ENCODE assay signal across 8 mouse cellular contexts in genomic region chr8:65022485-65022884, GRCm38 (mm10). TPM values are rescaled to one million over a fixed set of nuclear protein-coding genes. Genes with fewer than 3 reads are reported as not detected.
A peak's percentile ranks its signal among the peaks of the same experiment; 100 is the strongest.
DNase-seq lines count a peak whose midpoint lies in the region; ATAC-seq and TF ChIP-seq lines count a peak whose summit lies in the region.

No protein-coding gene starts in this region.

- H3K27ac ChIP-seq in intestine, embryonic 14.5 days (ENCODE audit: low read depth), result no peak overlapping the region
- no peak overlapping the region for H3K27ac ChIP-seq in intestine, embryonic 15.5 days
- H3K27ac ChIP-seq in forebrain, postnatal 0 days (ENCODE audit: low read depth, low read length), result no peak overlapping the region
- H3K27ac ChIP-seq in kidney, postnatal 0 days, result no peak overlapping the region
- H3K27ac ChIP-seq in limb, embryonic 14.5 days (replicated peaks; ENCODE audit: low read depth, low read length), result no peak overlapping the region

- 47% methylated on average over 8 of the region's 8 CpGs for WGBS in intestine, embryonic 14.5 days
- WGBS in intestine, embryonic 15.5 days, result 46% methylated on average over 8 of the region's 8 CpGs
- WGBS in forebrain, postnatal 0 days, result 46% methylated on average over 8 of the region's 8 CpGs
- WGBS in kidney, postnatal 0 days, result 45% methylated on average over 8 of the region's 8 CpGs
- 49% methylated on average over 8 of the region's 8 CpGs for WGBS in limb, embryonic 14.5 days

- peak; percentile 75; the same call in 1 of the 2 replicates for TF ChIP-seq CTCF in brain, embryonic 14.5 days (IDR thresholded peaks at IDR 0.05; ENCODE audit: borderline replicate concordance, extremely low read depth, insufficient read depth, insufficient read length)
- peak; percentile 78 for TF ChIP-seq CTCF in forebrain, postnatal 0 days (IDR thresholded peaks at IDR 0.05; ENCODE audit: low read depth)
- TF ChIP-seq CTCF in kidney, postnatal 0 days (IDR thresholded peaks at IDR 0.05; ENCODE audit: low read depth), result peak; percentile 83

- ATAC-seq in intestine, embryonic 14.5 days (replicated peaks; ENCODE audit: low FRiP score, low TSS enrichment, low read depth), result no peak
- ATAC-seq in intestine, embryonic 15.5 days, result no peak
- ATAC-seq in forebrain, postnatal 0 days, result peak; percentile 45; the same call in 1 of the 2 replicates
- ATAC-seq in kidney, postnatal 0 days (replicated peaks; ENCODE audit: low FRiP score, low read depth), result no peak
- ATAC-seq in limb, embryonic 14.5 days (ENCODE audit: low FRiP score, low read depth), result no peak

- H3K27me3 ChIP-seq in intestine, embryonic 14.5 days (replicated peaks; ENCODE audit: control insufficient read depth, insufficient read depth, low read length), result no peaks in the 10 kb centered on the region
- no peaks in the 10 kb centered on the region for H3K27me3 ChIP-seq in intestine, embryonic 15.5 days (replicated peaks)
- no peaks in the 10 kb centered on the region for H3K27me3 ChIP-seq in forebrain, postnatal 0 days (ENCODE audit: insufficient read depth, low read length)
- H3K27me3 ChIP-seq in kidney, postnatal 0 days (ENCODE audit: insufficient read depth, low read length), result no peaks in the 10 kb centered on the region
- H3K27me3 ChIP-seq in limb, embryonic 14.5 days (ENCODE audit: control insufficient read depth, insufficient read depth, low read length), result no peaks in the 10 kb centered on the region

- H3K4me3 ChIP-seq in intestine, embryonic 14.5 days (ENCODE audit: low read depth, low read length), result no peak overlapping the region
- H3K4me3 ChIP-seq in intestine, embryonic 15.5 days (replicated peaks), result no peak overlapping the region
- no peak overlapping the region for H3K4me3 ChIP-seq in forebrain, postnatal 0 days (ENCODE audit: low read depth, low read length)
- no peak overlapping the region for H3K4me3 ChIP-seq in kidney, postnatal 0 days (replicated peaks; ENCODE audit: low read depth, low read length)
- H3K4me3 ChIP-seq in limb, embryonic 14.5 days (replicated peaks; ENCODE audit: low read length), result no peak overlapping the region

- no peak for TF ChIP-seq POLR2A in brain, embryonic 14.5 days (IDR thresholded peaks at IDR 0.05; ENCODE audit: borderline replicate concordance, extremely low read depth, insufficient read depth, insufficient read length, poor library complexity, severe bottlenecking)
- TF ChIP-seq POLR2A in limb, embryonic 14.5 days (IDR thresholded peaks at IDR 0.05; ENCODE audit: borderline replicate concordance, extremely low read depth, insufficient read depth, insufficient read length), result no peak

- H3K9me3 ChIP-seq in intestine, embryonic 14.5 days (ENCODE audit: control insufficient read depth, low read length), result no peaks in the 10 kb centered on the region
- no peaks in the 10 kb centered on the region for H3K9me3 ChIP-seq in intestine, embryonic 15.5 days
- H3K9me3 ChIP-seq in forebrain, postnatal 0 days (ENCODE audit: low read length), result no peaks in the 10 kb centered on the region
- H3K9me3 ChIP-seq in kidney, postnatal 0 days (replicated peaks; ENCODE audit: low read length), result no peaks in the 10 kb centered on the region
- H3K9me3 ChIP-seq in limb, embryonic 14.5 days (ENCODE audit: control insufficient read depth, low read length), result no peaks in the 10 kb centered on the region

- no peak overlapping the region for H3K4me2 ChIP-seq in intestine, embryonic 14.5 days (ENCODE audit: low read length)
- H3K4me2 ChIP-seq in intestine, embryonic 15.5 days (replicated peaks), result no peak overlapping the region
- H3K4me2 ChIP-seq in forebrain, postnatal 0 days (ENCODE audit: low read depth), result no peak overlapping the region
- H3K4me2 ChIP-seq in kidney, postnatal 0 days (ENCODE audit: low read length), result no peak overlapping the region
- no peak overlapping the region for H3K4me2 ChIP-seq in limb, embryonic 14.5 days (replicated peaks; ENCODE audit: low read depth, low read length, severe bottlenecking)

- no peaks in the 10 kb centered on the region for H3K4me1 ChIP-seq in intestine, embryonic 14.5 days (replicated peaks; ENCODE audit: control insufficient read depth, insufficient read depth, low read length)
- H3K4me1 ChIP-seq in intestine, embryonic 15.5 days (replicated peaks), result no peaks in the 10 kb centered on the region
- H3K4me1 ChIP-seq in forebrain, postnatal 0 days (ENCODE audit: insufficient read depth), result no peaks in the 10 kb centered on the region
- H3K4me1 ChIP-seq in kidney, postnatal 0 days (replicated peaks; ENCODE audit: insufficient read depth, low read length), result no peaks in the 10 kb centered on the region
- H3K4me1 ChIP-seq in limb, embryonic 14.5 days (ENCODE audit: control insufficient read depth, insufficient read depth, low read length), result no peaks in the 10 kb centered on the region

- no peaks in the 10 kb centered on the region for H3K36me3 ChIP-seq in intestine, embryonic 14.5 days (ENCODE audit: control insufficient read depth, insufficient read depth, low read length)
- H3K36me3 ChIP-seq in intestine, embryonic 15.5 days, result no peaks in the 10 kb centered on the region
- no peaks in the 10 kb centered on the region for H3K36me3 ChIP-seq in forebrain, postnatal 0 days (ENCODE audit: insufficient read depth)
- H3K36me3 ChIP-seq in kidney, postnatal 0 days (ENCODE audit: insufficient read depth, low read length), result no peaks in the 10 kb centered on the region
- no peaks in the 10 kb centered on the region for H3K36me3 ChIP-seq in limb, embryonic 14.5 days (ENCODE audit: control insufficient read depth, insufficient read depth, low read length)

- DNase-seq in intestine, embryonic 14.5 days (ENCODE audit: low spot score), result peak; percentile 92
- DNase-seq in brain, embryonic 14.5 days (ENCODE audit: low read depth), result peak; percentile 72
- peak; percentile 58 for DNase-seq in forebrain, postnatal 0 days
- peak; percentile 65 for DNase-seq in kidney, postnatal 0 days (ENCODE audit: low spot score)
- peak; percentile 53 for DNase-seq in limb, embryonic 14.5 days (ENCODE audit: low spot score)
- peak; percentile 70 for DNase-seq in retina, embryonic 14.5 days (ENCODE audit: low spot score)
- peak; percentile 63 for DNase-seq in urinary bladder, postnatal 25 days (ENCODE audit: low spot score)

- H3K9ac ChIP-seq in intestine, embryonic 14.5 days (ENCODE audit: low read length), result no peak overlapping the region
- no peak overlapping the region for H3K9ac ChIP-seq in intestine, embryonic 15.5 days
- no peak overlapping the region for H3K9ac ChIP-seq in forebrain, postnatal 0 days
- H3K9ac ChIP-seq in kidney, postnatal 0 days (ENCODE audit: low read depth, low read length), result no peak overlapping the region
- no peak overlapping the region for H3K9ac ChIP-seq in limb, embryonic 14.5 days (ENCODE audit: low read depth, low read length, severe bottlenecking)

RNA-seq across cellular contexts. Expression of gene Trim60, which starts 4.1 kb away (rescaled TPM):
- not detected in 2 replicates for polyA plus RNA-seq in intestine, embryonic 14.5 days (2014; fragmentation: Nextera tagmentation; extraction: Ambion mirVana)
- not detected in 2 replicates for polyA plus RNA-seq in intestine, embryonic 15.5 days (2015; fragmentation: Nextera tagmentation; extraction: Ambion mirVana)
- polyA plus RNA-seq in brain, embryonic 14.5 days (2012; rRNA removed), result not detected in 2 replicates
- total RNA-seq in forebrain, postnatal 0 days (2014; rRNA removed), result not detected in 2 replicates
- not detected in 2 replicates for polyA plus RNA-seq in forebrain, postnatal 0 days (2015; fragmentation: Nextera tagmentation; extraction: Ambion mirVana)
- 0.07 TPM in 1 of 2 replicates, not detected in the other for polyA plus RNA-seq in kidney, postnatal 0 days (2015; fragmentation: Nextera tagmentation; extraction: Ambion mirVana)
- 0.03 and 0.06 TPM in 2 replicates for polyA plus RNA-seq in limb, embryonic 14.5 days (2012; rRNA removed)
- 0.07 TPM in 2 replicates for polyA plus RNA-seq in limb, embryonic 14.5 days (2014; fragmentation: Nextera tagmentation; extraction: Ambion mirVana)

RNA-seq across cellular contexts. Expression of gene Trim61, which starts 4.2 kb away (rescaled TPM):
- 0.39 TPM in 1 of 2 replicates, not detected in the other for polyA plus RNA-seq in intestine, embryonic 14.5 days (2014; fragmentation: Nextera tagmentation; extraction: Ambion mirVana)
- not detected in 2 replicates for polyA plus RNA-seq in intestine, embryonic 15.5 days (2015; fragmentation: Nextera tagmentation; extraction: Ambion mirVana)
- not detected in 2 replicates for polyA plus RNA-seq in brain, embryonic 14.5 days (2012; rRNA removed)
- not detected in 2 replicates for total RNA-seq in forebrain, postnatal 0 days (2014; rRNA removed)
- polyA plus RNA-seq in forebrain, postnatal 0 days (2015; fragmentation: Nextera tagmentation; extraction: Ambion mirVana), result not detected in 2 replicates
- polyA plus RNA-seq in kidney, postnatal 0 days (2015; fragmentation: Nextera tagmentation; extraction: Ambion mirVana), result 0.22 and 0.53 TPM in 2 replicates
- 0.20 and 0.26 TPM in 2 replicates for polyA plus RNA-seq in limb, embryonic 14.5 days (2012; rRNA removed)
- 0.19 TPM in 1 of 2 replicates, not detected in the other for polyA plus RNA-seq in limb, embryonic 14.5 days (2014; fragmentation: Nextera tagmentation; extraction: Ambion mirVana)

RNA-seq across cellular contexts. Expression of gene Apela, which starts 14.7 kb away (rescaled TPM):
- 6.5 and 7.1 TPM in 2 replicates for polyA plus RNA-seq in intestine, embryonic 14.5 days (2014; fragmentation: Nextera tagmentation; extraction: Ambion mirVana)
- 3.6 and 6.9 TPM in 2 replicates for polyA plus RNA-seq in intestine, embryonic 15.5 days (2015; fragmentation: Nextera tagmentation; extraction: Ambion mirVana)
- polyA plus RNA-seq in brain, embryonic 14.5 days (2012; rRNA removed), result 2.3 and 2.4 TPM in 2 replicates
- total RNA-seq in forebrain, postnatal 0 days (2014; rRNA removed), result 0.33 TPM in 1 of 2 replicates, not detected in the other
- 0.16 and 0.45 TPM in 2 replicates for polyA plus RNA-seq in forebrain, postnatal 0 days (2015; fragmentation: Nextera tagmentation; extraction: Ambion mirVana)
- 25.6 and 28.7 TPM in 2 replicates for polyA plus RNA-seq in kidney, postnatal 0 days (2015; fragmentation: Nextera tagmentation; extraction: Ambion mirVana)
- 17.3 and 19.2 TPM in 2 replicates for polyA plus RNA-seq in limb, embryonic 14.5 days (2012; rRNA removed)
- 11.2 and 14.8 TPM in 2 replicates for polyA plus RNA-seq in limb, embryonic 14.5 days (2014; fragmentation: Nextera tagmentation; extraction: Ambion mirVana)

RNA-seq across cellular contexts. Expression of gene Trim75, which starts 34.9 kb away (rescaled TPM):
- not detected in 2 replicates for polyA plus RNA-seq in intestine, embryonic 14.5 days (2014; fragmentation: Nextera tagmentation; extraction: Ambion mirVana)
- not detected in 2 replicates for polyA plus RNA-seq in intestine, embryonic 15.5 days (2015; fragmentation: Nextera tagmentation; extraction: Ambion mirVana)
- polyA plus RNA-seq in brain, embryonic 14.5 days (2012; rRNA removed), result not detected in 2 replicates
- not detected in 2 replicates for total RNA-seq in forebrain, postnatal 0 days (2014; rRNA removed)
- polyA plus RNA-seq in forebrain, postnatal 0 days (2015; fragmentation: Nextera tagmentation; extraction: Ambion mirVana), result 0.06 and 0.17 TPM in 2 replicates
- polyA plus RNA-seq in kidney, postnatal 0 days (2015; fragmentation: Nextera tagmentation; extraction: Ambion mirVana), result not detected in 2 replicates
- polyA plus RNA-seq in limb, embryonic 14.5 days (2012; rRNA removed), result 0.05 TPM in 1 of 2 replicates, not detected in the other
- polyA plus RNA-seq in limb, embryonic 14.5 days (2014; fragmentation: Nextera tagmentation; extraction: Ambion mirVana), result 0.12 TPM in 1 of 2 replicates, not detected in the other

RNA-seq across cellular contexts. Expression of gene Gm10663, which starts 52.3 kb away (rescaled TPM):
- not detected in 2 replicates for polyA plus RNA-seq in intestine, embryonic 14.5 days (2014; fragmentation: Nextera tagmentation; extraction: Ambion mirVana)
- polyA plus RNA-seq in intestine, embryonic 15.5 days (2015; fragmentation: Nextera tagmentation; extraction: Ambion mirVana), result not detected in 2 replicates
- polyA plus RNA-seq in brain, embryonic 14.5 days (2012; rRNA removed), result not detected in 2 replicates
- total RNA-seq in forebrain, postnatal 0 days (2014; rRNA removed), result not detected in 2 replicates
- not detected in 2 replicates for polyA plus RNA-seq in forebrain, postnatal 0 days (2015; fragmentation: Nextera tagmentation; extraction: Ambion mirVana)
- not detected in 2 replicates for polyA plus RNA-seq in kidney, postnatal 0 days (2015; fragmentation: Nextera tagmentation; extraction: Ambion mirVana)
- polyA plus RNA-seq in limb, embryonic 14.5 days (2012; rRNA removed), result not detected in 2 replicates
- not detected in 2 replicates for polyA plus RNA-seq in limb, embryonic 14.5 days (2014; fragmentation: Nextera tagmentation; extraction: Ambion mirVana)
